Mouse (Mus musculus) lung, adult 2 months (tissue): ENCODE data around the gene Mdh2.

Experiments used
- CTCF ChIP-seq: fragments of 200-500 bp; IDR thresholded peaks from 2 replicates; pipeline ENCODE4 v1.5.1; 2011; ENCODE audit warnings: mild to moderate bottlenecking, low read length, control low read depth; ENCODE audit not compliant: insufficient read depth
- POLR2A ChIP-seq: fragments of 200-500 bp; IDR thresholded peaks from 2 replicates; pipeline ENCODE4 v1.6.1; 2011; ENCODE audit warnings: low read depth, mild to moderate bottlenecking, control low read depth, low read length, borderline replicate concordance; ENCODE audit errors: extremely low read depth

DNA sequence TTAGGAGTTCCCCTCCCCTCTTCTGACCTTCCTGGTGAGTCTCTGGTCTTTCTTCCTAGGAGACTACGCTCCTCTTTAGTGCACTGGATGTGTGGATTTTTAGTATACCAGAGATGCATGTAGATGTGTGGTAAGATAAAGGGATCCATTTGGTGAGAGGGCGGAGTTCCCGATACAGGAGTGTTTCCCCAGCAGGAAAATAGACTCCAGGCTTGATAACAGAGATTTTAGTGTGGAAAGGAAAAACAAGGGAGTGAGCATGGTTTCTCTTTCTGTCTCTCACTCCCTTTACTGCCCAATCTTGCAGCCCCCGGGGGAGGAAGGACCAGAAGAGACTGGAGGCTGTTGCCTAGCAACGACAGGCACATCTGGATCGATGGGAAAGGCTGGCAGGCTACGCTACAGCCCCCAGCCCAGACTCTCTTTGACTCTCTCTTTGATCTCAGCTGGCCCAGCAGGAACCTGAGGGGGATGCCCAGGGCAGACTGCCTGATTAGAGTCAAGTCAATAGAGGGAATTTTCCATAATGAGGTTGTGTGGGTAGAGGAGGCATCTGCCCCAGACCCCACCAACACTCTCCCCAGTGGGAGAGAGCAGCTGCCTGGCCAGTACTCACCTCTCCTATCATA lies 44.1 kb downstream of the Mdh2 start:
- TF ChIP-seq POLR2A (no peak), CTCF (no peak)
